Mouse (Mus musculus) midbrain, embryonic 11.5 days (tissue): ENCODE data around the gene Ins2. TPM values are rescaled to one million over a fixed set of nuclear protein-coding genes. Genes with fewer than 3 reads are reported as not detected.

Source experiments
- ATAC-seq: fragments of 200-750 bp; cut with Nextera tagmentation; 2 replicates; pipeline ENCODE4 v1.8.0; 2017; ENCODE audit warnings: moderate TSS enrichment, moderate library complexity; ENCODE audit not compliant: low FRiP score
- DNase-seq: peaks from one replicate; pipeline ENCODE4 v3.0.0; 2015; ENCODE audit warnings: low spot score; ENCODE audit errors: missing footprints
- H3K27ac ChIP-seq: fragments of 300-500 bp; sonication (generic); 2 replicates; pipeline ENCODE4 v1.5.1; 2014; ENCODE audit warnings: low read depth, low read length
- H3K27me3 ChIP-seq: fragments of 300-500 bp; sonication (generic); 2 replicates; pipeline ENCODE4 v1.6.1; 2014; ENCODE audit warnings: mild to moderate bottlenecking, low read length, moderate library complexity, mixed read lengths; ENCODE audit not compliant: control insufficient read depth, insufficient read depth
- H3K36me3 ChIP-seq: fragments of 300-500 bp; sonication (generic); 2 replicates; pipeline ENCODE4 v1.6.1; 2014; ENCODE audit warnings: mild to moderate bottlenecking, low read length, moderate library complexity, mixed read lengths; ENCODE audit not compliant: control insufficient read depth, insufficient read depth
- H3K4me1 ChIP-seq: fragments of 300-500 bp; sonication (generic); 2 replicates; pipeline ENCODE4 v1.6.1; 2014; ENCODE audit warnings: low read length; ENCODE audit not compliant: control insufficient read depth, insufficient read depth
- H3K4me2 ChIP-seq: fragments of 300-500 bp; sonication (generic); 2 replicates; pipeline ENCODE4 v1.6.1; 2014; ENCODE audit warnings: mild to moderate bottlenecking, moderate library complexity
- H3K4me3 ChIP-seq: fragments of 300-500 bp; sonication (generic); 2 replicates; pipeline ENCODE4 v1.5.1; 2014; ENCODE audit warnings: low read depth, low read length
- H3K9ac ChIP-seq: fragments of 300-500 bp; sonication (generic); 2 replicates; pipeline ENCODE4 v1.6.1; 2014; ENCODE audit warnings: low read length
- H3K9me3 ChIP-seq: fragments of 300-500 bp; sonication (generic); 2 replicates; pipeline ENCODE4 v1.6.1; 2016; ENCODE audit warnings: low read length; ENCODE audit not compliant: control insufficient read depth
- WGBS: fragments of 180-500 bp; shearing (Covaris S2); extraction: QIAGEN DNeasy Blood & Tissue Kit; methylation state at CpG from one replicate; pipeline ENCODE4 v1.1.7; 2014; 5-methylcytosine and 5-hydroxymethylcytosine counted together
- microRNA counts: library from miRNA; unstranded; fragments of <30 nt; microRNA quantifications from one replicate; lab custom pipeline; 2015
- microRNA-seq: library from miRNA; unstranded; fragments of <30 nt; microRNA quantifications from one replicate; pipeline ENCODE4, GENCODE M21; 2017
- polyA plus RNA-seq: library from polyadenylated mRNA; unstranded; fragments of >200 nt; fragmentation: Nextera tagmentation; extraction: Ambion mirVana; gene quantifications from 2 replicates; pipeline ENCODE4 v1.2.1, GENCODE M21; 2014

Gene Ins2
- polyA plus RNA-seq, 1 experiment from 2014 or later, result not detected

- no peak for ATAC-seq
Observed at GRCm38 (mm10) chr7:142646676-142647075, 96.5 kb downstream of the Ins2 start.

GRCm38 (mm10) chr7:142645045-142645444 lies 98.1 kb downstream of the Ins2 start:
- DNase-seq (no peak), ATAC-seq (no peak)

More at GRCm38 (mm10) chr7:142646676-142647075, 96.5 kb downstream of the Ins2 start:
- Histone ChIP-seq H3K27me3 (no peaks in the 10 kb centered on the region), H3K9me3 (no peaks in the 10 kb centered on the region), H3K36me3 (no peaks in the 10 kb centered on the region), H3K4me1 (no peaks in the 10 kb centered on the region), H3K4me2 (no peak overlapping the region), H3K9ac (no peak overlapping the region), H3K27ac (no peak overlapping the region), H3K4me3 (no peak overlapping the region)
- 27% methylated on average over 6 of the region's 6 CpGs for WGBS
- DNase-seq, result no peak

GRCm38 (mm10) chr7:142636178-142636577 lies 107.0 kb downstream of the Ins2 start:
- ATAC-seq (no peak), DNase-seq (no peak)
- no peaks in the 10 kb centered on the region for H3K9me3 ChIP-seq
- no peaks in the 10 kb centered on the region for H3K36me3 ChIP-seq
- H3K4me3 ChIP-seq, result no peak overlapping the region
- H3K4me2 ChIP-seq, result no peak overlapping the region
- no peaks in the 10 kb centered on the region for H3K27me3 ChIP-seq
- H3K27ac ChIP-seq, result no peak overlapping the region
- no peak overlapping the region for H3K9ac ChIP-seq
- H3K4me1 ChIP-seq, result no peaks in the 10 kb centered on the region

More at GRCm38 (mm10) chr7:142645045-142645444, 98.1 kb downstream of the Ins2 start:
- Histone ChIP-seq H3K4me3 (no peak overlapping the region), H3K27ac (no peak overlapping the region), H3K4me1 (no peaks in the 10 kb centered on the region), H3K9me3 (no peaks in the 10 kb centered on the region), H3K4me2 (no peak overlapping the region), H3K36me3 (no peaks in the 10 kb centered on the region), H3K9ac (no peak overlapping the region), H3K27me3 (no peaks in the 10 kb centered on the region)
- WGBS, result 56% methylated on average over 5 of the region's 5 CpGs

- DNase-seq (no peak), ATAC-seq (no peak)
- Histone ChIP-seq H3K36me3 (no peaks in the 10 kb centered on the region), H3K27me3 (no peaks in the 10 kb centered on the region), H3K4me2 (no peak overlapping the region), H3K4me1 (no peaks in the 10 kb centered on the region), H3K9me3 (no peaks in the 10 kb centered on the region), H3K9ac (no peak overlapping the region), H3K4me3 (no peak overlapping the region), H3K27ac (no peak overlapping the region)
- WGBS, result 87% methylated on average over 10 of the region's 10 CpGs
Observed at GRCm38 (mm10) chr7:142630691-142631090, 112.5 kb downstream of the Ins2 start.

GRCm38 (mm10) chr7:142629806-142630205 lies 113.4 kb downstream of the Ins2 start:
- 85% methylated on average over 6 of the region's 6 CpGs for WGBS

More at GRCm38 (mm10) chr7:142629806-142630205, 113.4 kb downstream of the Ins2 start:
- H3K9ac ChIP-seq, result no peak overlapping the region
- no peaks in the 10 kb centered on the region for H3K36me3 ChIP-seq
- ATAC-seq (no peak), DNase-seq (no peak)
- H3K27ac ChIP-seq, result no peak overlapping the region
- H3K4me2 ChIP-seq, result no peak overlapping the region
- no peaks in the 10 kb centered on the region for H3K27me3 ChIP-seq
- H3K9me3 ChIP-seq, result no peaks in the 10 kb centered on the region
- no peaks in the 10 kb centered on the region for H3K4me1 ChIP-seq
- H3K4me3 ChIP-seq, result no peak overlapping the region

MicroRNAs encoded within 50 kb of the gene (microRNA counts, 519-probe panel; counts per million panel counts)
- microRNA mmu-miR-483 (lab: Ali Mortazavi, UCI), result not detected

Small RNA genes within 50 kb of the gene (microRNA-seq; reads per million reads assigned to microRNA genes)
- gene Mir483, result 804 reads per million, percentile 76 among the genes with 10 or more reads in this experiment

Other genes with a start within 250 kb of the Ins2 start
- 0.77 and 2.0 TPM in 2 replicates for gene Tnnt3, start 244.5 kb downstream of the Ins2 start, polyA plus RNA-seq
- gene Mrpl23, start 210.7 kb downstream of the Ins2 start, polyA plus RNA-seq, result 13.9 and 16.6 TPM in 2 replicates
- 126 and 131 TPM in 2 replicates for gene Igf2, start 76.6 kb downstream of the Ins2 start, polyA plus RNA-seq
- not detected in 2 replicates for gene Gm49394, start 73.4 kb downstream of the Ins2 start, polyA plus RNA-seq
- 11.7 TPM in 2 replicates for gene Th, start 187.7 kb upstream of the Ins2 start, polyA plus RNA-seq
- gene Ascl2, start 225.9 kb upstream of the Ins2 start, polyA plus RNA-seq, result 0.38 and 0.65 TPM in 2 replicates